Mouse (Mus musculus) heart, embryonic 16.5 days (tissue): ENCODE measurements around the gene Kif1a. TPM values are rescaled to one million over a fixed set of nuclear protein-coding genes. Genes with fewer than 3 reads are reported as not detected.

Experiments used
- ATAC-seq: fragments of 200-750 bp; cut with Nextera tagmentation; replicated peaks from 2 replicates; pipeline ENCODE4 v1.8.0; 2017; ENCODE audit warnings: moderate number of reproducible peaks; ENCODE audit not compliant: insufficient read depth, low FRiP score; ENCODE audit errors: extremely low read depth
- H3K27ac ChIP-seq: fragments of 300-500 bp; sonication (generic); 2 replicates; pipeline ENCODE4 v1.5.1; 2014; ENCODE audit warnings: mild to moderate bottlenecking, low read length, control low read depth, moderate library complexity
- H3K27me3 ChIP-seq: fragments of 300-500 bp; sonication (generic); 2 replicates; pipeline ENCODE4 v1.6.1; 2014; ENCODE audit warnings: low read length, mixed read lengths; ENCODE audit not compliant: control insufficient read depth, insufficient read depth
- H3K36me3 ChIP-seq: fragments of 300-500 bp; sonication (generic); 2 replicates; pipeline ENCODE4 v1.6.1; 2014; ENCODE audit not compliant: control insufficient read depth, insufficient read depth
- H3K4me1 ChIP-seq: fragments of 300-500 bp; sonication (generic); 2 replicates; pipeline ENCODE4 v1.6.1; 2014; ENCODE audit warnings: low read length, mixed read lengths; ENCODE audit not compliant: control insufficient read depth, insufficient read depth
- H3K4me2 ChIP-seq: fragments of 300-500 bp; sonication (generic); 2 replicates; pipeline ENCODE4 v1.6.1; 2014; ENCODE audit warnings: low read depth, mild to moderate bottlenecking, control low read depth, low read length
- H3K4me3 ChIP-seq: fragments of 300-500 bp; sonication (generic); 2 replicates; pipeline ENCODE4 v1.5.1; 2014; ENCODE audit warnings: mild to moderate bottlenecking, control low read depth, low read length
- H3K9ac ChIP-seq: fragments of 300-500 bp; sonication (generic); 2 replicates; pipeline ENCODE4 v1.6.1; 2014; ENCODE audit warnings: low read length, control low read depth
- H3K9me3 ChIP-seq: fragments of 300-500 bp; sonication (generic); replicated peaks from 2 replicates; pipeline ENCODE4 v1.6.1; 2016; ENCODE audit warnings: low read length; ENCODE audit not compliant: control insufficient read depth
- WGBS: fragments of 180-500 bp; shearing (Covaris S2); extraction: QIAGEN DNeasy Blood & Tissue Kit; methylation state at CpG from one replicate; pipeline ENCODE4 v1.1.7; 2014; 5-methylcytosine and 5-hydroxymethylcytosine counted together
- polyA plus RNA-seq: library from polyadenylated mRNA; unstranded; fragments of >200 nt; fragmentation: Nextera tagmentation; extraction: Ambion mirVana; gene quantifications from 2 replicates; pipeline ENCODE4 v1.2.1, GENCODE M21; 2015

The Kif1a gene
- polyA plus RNA-seq, 1 experiment from 2014 or later, result 8.3 TPM

DNA sequence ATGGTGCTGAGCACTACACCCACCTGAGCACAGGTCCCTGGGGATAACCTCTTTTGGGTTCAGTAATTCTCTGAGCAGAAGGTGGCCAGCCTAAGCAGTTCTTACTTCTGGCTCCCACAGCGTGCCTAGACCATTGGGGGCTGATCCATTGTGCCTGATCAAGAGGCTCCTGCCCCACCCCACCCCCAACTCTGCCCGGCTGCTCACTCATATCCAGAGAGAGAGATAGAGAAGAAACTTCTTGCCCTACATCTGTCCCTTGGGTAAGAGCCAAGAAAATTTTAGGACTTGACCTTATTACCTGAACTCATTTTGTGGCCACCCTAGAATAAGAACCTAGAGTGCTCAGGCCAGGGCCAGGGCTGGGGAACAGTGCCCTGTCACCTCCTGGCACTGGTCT lies 108.9 kb downstream of the Kif1a start:
- Histone ChIP-seq H3K27ac (no peak overlapping the region), H3K36me3 (no peaks in the 10 kb centered on the region), H3K9ac (no peak overlapping the region), H3K4me2 (no peak overlapping the region), H3K4me1 (no peaks in the 10 kb centered on the region), H3K4me3 (no peak overlapping the region), H3K9me3 (no peaks in the 10 kb centered on the region), H3K27me3 (0 out of 2 replicates have a peak, but pooled peaks cover 3% of the 10 kb centered on the region)
- WGBS, result 70% methylated on average over 2 of the region's 2 CpGs
- ATAC-seq, result no peak

DNA sequence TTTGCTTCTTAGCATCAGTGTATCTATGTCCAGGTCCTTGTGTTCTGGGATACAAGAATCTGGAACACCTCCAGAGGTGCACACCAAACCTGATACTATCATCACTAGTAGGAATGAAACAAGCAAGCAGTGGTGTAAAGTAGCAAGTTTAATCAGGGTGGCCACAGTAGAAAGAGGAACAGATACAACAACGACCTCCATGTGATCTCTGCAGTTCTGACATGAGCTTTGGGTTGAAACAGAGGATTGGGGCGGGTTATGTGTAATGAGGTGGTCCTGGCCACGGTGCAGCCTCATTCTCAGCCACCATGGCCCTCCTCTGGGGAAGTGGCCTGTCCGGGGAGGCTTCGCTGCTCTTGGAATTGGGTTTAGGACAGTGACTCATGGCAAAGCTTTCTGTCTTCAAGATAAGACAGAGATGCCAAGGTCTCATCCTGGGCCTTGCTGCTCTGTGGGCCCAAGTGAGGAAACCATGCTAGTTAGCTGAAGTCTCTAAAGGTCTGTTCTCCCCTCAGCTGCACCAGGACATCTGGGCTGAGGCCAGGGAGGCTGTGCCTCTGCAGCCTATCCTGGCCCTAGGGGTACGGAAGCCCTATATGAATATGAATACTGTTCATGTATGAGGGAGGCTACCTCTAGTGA lies 109.4 kb downstream of the Kif1a start:
- Histone ChIP-seq H3K9me3 (no peaks in the 10 kb centered on the region), H3K27ac (no peak overlapping the region), H3K4me1 (no peaks in the 10 kb centered on the region), H3K4me3 (no peak overlapping the region), H3K27me3 (0 out of 2 replicates have a peak, but pooled peaks cover 3% of the 10 kb centered on the region), H3K9ac (no peak overlapping the region), H3K4me2 (no peak overlapping the region), H3K36me3 (no peaks in the 10 kb centered on the region)
- ATAC-seq, result no peak
- WGBS, result 77% methylated on average over 6 of the region's 6 CpGs

DNA sequence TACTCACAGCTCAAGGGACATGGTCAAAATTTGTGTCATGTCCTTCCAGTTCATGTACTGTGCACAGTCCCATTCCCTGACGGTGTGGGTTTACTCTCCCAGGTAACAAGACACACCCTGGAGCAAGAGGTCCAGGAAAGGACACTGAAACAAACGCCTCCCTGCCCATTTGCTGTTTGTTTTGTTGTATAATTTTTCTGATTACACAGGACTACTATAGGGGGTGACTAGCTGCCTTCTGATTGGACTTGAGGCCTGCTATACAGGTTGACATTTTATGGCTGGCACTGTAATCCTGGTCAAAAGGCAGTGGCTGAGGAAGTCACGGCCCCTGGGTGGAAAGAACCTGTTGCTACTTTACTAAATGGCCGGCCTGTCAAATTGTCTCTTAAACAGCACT lies 111.9 kb downstream of the Kif1a start:
- no peak overlapping the region for H3K4me2 ChIP-seq
- H3K4me3 ChIP-seq, result no peak overlapping the region
- no peaks in the 10 kb centered on the region for H3K9me3 ChIP-seq
- ATAC-seq, result no peak
- 63% methylated on average over 4 of the region's 4 CpGs for WGBS
- 0 out of 2 replicates have a peak, but pooled peaks cover 3% of the 10 kb centered on the region for H3K27me3 ChIP-seq
- no peaks in the 10 kb centered on the region for H3K4me1 ChIP-seq
- H3K27ac ChIP-seq, result no peak overlapping the region
- no peaks in the 10 kb centered on the region for H3K36me3 ChIP-seq
- no peak overlapping the region for H3K9ac ChIP-seq

DNA sequence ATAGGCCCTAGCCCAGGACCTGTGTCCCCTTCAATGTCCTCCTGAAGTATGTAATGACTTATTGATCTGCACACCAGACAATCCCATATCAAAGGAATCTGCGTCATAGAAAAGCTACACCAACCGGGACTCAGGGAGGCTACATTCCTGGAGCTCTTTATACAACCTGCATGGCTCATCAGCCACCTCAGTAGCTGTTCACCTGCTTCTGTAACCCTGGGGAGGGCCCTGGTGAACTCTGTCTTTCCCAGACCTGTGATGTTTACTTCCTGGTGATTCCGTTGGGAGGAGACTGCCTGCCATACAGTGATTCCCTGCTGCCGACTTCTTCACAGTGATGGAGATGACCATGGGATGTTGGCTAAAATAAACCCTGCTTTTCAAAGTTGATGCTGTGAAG lies 112.9 kb downstream of the Kif1a start:
- H3K4me3 ChIP-seq, result no peak overlapping the region
- H3K9me3 ChIP-seq, result no peaks in the 10 kb centered on the region
- H3K27ac ChIP-seq, result no peak overlapping the region

DNA sequence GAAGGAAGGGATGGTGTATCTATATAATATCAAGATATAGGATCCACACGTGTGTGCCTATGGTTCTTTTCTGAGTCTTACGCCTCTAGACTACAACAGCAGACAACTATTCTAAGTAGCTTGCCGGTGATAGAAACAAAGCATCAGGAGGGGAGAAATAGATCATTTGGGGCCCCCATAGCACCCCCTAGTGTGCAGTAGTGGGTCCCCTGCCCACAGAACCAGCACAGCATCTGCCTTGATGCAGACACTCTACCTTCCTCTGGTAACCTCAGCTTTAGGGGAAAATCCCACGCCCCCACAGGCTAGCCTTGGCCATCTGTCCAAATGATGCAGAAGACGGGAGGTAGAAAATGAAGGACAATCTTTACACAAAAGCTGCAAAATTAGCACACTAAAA lies 116.8 kb downstream of the Kif1a start:
- 85% methylated on average over 5 of the region's 5 CpGs for WGBS
- H3K27me3 ChIP-seq, result 0 out of 2 replicates have a peak, but pooled peaks cover 3% of the 10 kb centered on the region

More for the DNA sequence above, 112.9 kb downstream of the Kif1a start:
- Histone ChIP-seq H3K36me3 (no peaks in the 10 kb centered on the region), H3K9ac (no peak overlapping the region), H3K4me1 (no peaks in the 10 kb centered on the region), H3K4me2 (no peak overlapping the region), H3K27me3 (0 out of 2 replicates have a peak, but pooled peaks cover 3% of the 10 kb centered on the region)
- ATAC-seq, result no peak
- 71% methylated on average over 4 of the region's 4 CpGs for WGBS

DNA sequence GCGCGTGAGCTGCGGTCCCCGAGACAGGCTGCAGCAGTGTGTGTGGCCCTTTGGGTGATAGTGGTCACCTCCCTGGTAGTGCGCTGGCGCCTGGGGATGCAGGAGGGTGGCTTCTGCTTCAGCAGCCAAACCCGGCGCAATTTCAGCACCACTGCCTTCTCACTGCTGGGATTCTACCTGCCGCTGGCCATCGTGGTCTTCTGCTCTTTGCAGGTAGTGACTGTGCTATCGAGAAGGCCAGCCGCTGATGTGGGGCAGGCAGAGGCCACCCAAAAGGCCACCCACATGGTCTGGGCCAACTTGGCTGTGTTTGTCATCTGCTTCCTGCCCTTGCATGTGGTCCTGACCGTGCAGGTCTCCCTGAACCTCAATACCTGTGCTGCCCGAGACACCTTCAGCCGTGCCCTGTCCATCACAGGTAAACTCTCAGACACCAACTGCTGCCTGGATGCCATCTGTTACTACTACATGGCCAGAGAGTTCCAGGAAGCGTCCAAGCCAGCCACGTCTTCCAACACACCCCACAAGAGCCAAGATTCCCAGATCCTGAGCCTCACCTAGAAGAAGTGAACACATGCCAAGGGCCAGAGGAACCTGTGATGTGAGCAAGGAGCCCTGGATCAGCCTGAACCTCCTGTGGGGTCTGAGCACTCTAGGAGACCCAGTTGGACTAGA lies 118.7 kb downstream of the Kif1a start:
- Histone ChIP-seq H3K27ac (no peak overlapping the region), H3K36me3 (no peaks in the 10 kb centered on the region)
- WGBS, result 91% methylated on average over 17 of the region's 17 CpGs

More for the DNA sequence above, 116.8 kb downstream of the Kif1a start:
- Histone ChIP-seq H3K36me3 (no peaks in the 10 kb centered on the region), H3K4me1 (0 out of 2 replicates have a peak, but pooled peaks cover 2% of the 10 kb centered on the region), H3K27ac (no peak overlapping the region), H3K9ac (no peak overlapping the region), H3K9me3 (no peaks in the 10 kb centered on the region), H3K4me3 (no peak overlapping the region), H3K4me2 (no peak overlapping the region)
- ATAC-seq, result no peak

DNA sequence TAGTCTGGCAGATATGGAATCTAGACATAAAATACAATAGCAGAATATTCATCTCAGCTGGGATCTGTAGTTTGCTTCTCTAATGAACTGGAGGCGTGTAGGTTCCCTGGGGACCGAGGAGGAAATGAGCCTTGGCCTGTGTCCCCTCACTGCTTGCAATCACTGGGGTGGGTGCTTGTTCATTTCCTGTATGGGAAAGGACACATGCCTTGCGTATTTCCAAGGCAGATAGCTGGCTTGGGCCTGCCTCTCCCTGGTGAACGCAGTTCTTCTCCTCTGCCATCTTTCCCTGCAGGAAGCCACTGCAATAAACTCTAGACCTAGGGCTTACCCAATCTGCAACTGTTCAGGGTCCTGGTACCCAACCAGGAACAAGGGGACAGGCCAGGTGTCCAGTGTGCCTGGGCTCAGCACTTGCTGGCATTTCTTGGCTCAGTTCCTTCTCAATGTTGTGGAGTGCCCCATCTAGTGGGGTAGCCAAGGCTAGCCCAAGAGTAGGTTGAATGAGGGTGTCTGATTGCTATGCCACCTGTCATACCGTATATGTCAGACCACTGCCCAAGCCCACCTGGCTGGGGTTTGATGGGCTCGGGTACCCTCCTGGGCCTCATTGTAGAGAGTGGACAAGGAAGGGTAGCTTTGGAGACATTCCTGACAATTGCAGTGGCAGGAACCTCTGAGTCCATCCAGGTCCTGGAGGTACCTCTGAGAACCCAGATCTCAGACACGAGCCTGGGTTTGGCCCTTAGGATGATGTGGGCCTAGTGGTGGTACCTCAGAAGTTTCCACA lies 120.5 kb downstream of the Kif1a start:
- peaks cover 2% of the 10 kb centered on the region; the same call in 1 of the 2 replicates for H3K27me3 ChIP-seq
- 0 out of 2 replicates have a peak, but pooled peaks have one; percentile 39 for ATAC-seq
- no peaks in the 10 kb centered on the region for H3K9me3 ChIP-seq
- H3K9ac ChIP-seq, result no peak overlapping the region
- no peaks in the 10 kb centered on the region for H3K36me3 ChIP-seq
- H3K27ac ChIP-seq, result peak overlapping the region; percentile 66
- H3K4me2 ChIP-seq, result no peak overlapping the region
- WGBS, result 69% methylated on average over 7 of the region's 7 CpGs
- peaks cover 13% of the 10 kb centered on the region for H3K4me1 ChIP-seq
- no peak overlapping the region for H3K4me3 ChIP-seq

More for the DNA sequence above, 118.7 kb downstream of the Kif1a start:
- peaks cover 8% of the 10 kb centered on the region for H3K4me1 ChIP-seq
- no peak overlapping the region for H3K4me3 ChIP-seq
- no peaks in the 10 kb centered on the region for H3K9me3 ChIP-seq
- H3K9ac ChIP-seq, result no peak overlapping the region
- ATAC-seq, result no peak
- H3K27me3 ChIP-seq, result no peaks in the 10 kb centered on the region; the same call in 1 of the 2 replicates
- H3K4me2 ChIP-seq, result no peak overlapping the region

DNA sequence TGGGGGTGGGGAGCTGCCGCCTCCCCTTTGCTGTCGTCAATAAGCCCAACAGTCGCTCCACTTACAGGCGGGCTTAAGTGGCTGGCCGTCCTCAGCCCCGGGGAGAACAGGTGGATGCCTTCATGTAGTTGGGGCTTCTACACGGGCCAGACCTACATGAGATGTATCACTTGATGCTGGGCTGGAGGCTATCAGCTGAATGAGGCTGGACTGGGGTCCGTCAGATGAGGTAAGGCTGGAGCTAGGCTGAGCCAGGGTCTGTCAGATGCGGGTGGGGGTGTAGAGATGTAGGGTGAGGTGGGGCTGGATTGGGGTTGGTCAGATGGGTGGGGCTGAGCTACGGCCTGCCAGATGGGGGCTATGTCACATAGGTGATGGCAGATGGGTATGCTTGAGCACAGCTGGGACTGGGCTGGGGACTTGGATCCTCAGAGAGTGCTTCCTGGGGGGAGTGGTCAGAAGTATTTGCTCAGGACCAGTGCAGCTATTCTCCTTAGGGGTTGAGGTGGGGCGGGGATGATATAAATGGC lies 122.6 kb downstream of the Kif1a start:
- Histone ChIP-seq H3K27ac (no peak overlapping the region), H3K4me2 (no peak overlapping the region)
- 0 out of 2 replicates have a peak, but pooled peaks have one; percentile 19 for ATAC-seq

More for the DNA sequence above, 122.6 kb downstream of the Kif1a start:
- Histone ChIP-seq H3K36me3 (no peaks in the 10 kb centered on the region), H3K9ac (no peak overlapping the region), H3K9me3 (no peaks in the 10 kb centered on the region), H3K27me3 (peaks cover 2% of the 10 kb centered on the region; the same call in 1 of the 2 replicates), H3K4me3 (no peak overlapping the region), H3K4me1 (peaks cover 17% of the 10 kb centered on the region)
- WGBS, result 18% methylated on average over 11 of the region's 11 CpGs
